In genomic region chr3:111069156-111069555, GRCm38 (mm10) we compare ENCODE assay signal across 9 mouse cellular contexts.
DNase-seq lines count a peak whose midpoint lies in the region; ATAC-seq and TF ChIP-seq lines count a peak whose summit lies in the region.
"Had no signal": no experiment of that assay in that cellular context is flagged by ENCODE, and none has a peak within 500 bp of the region (broad histone marks: within the 10 kb centered on the region; RNA-seq: fewer than 3 reads in every experiment).

No protein-coding gene starts in this region.

- no peak overlapping the region for H3K4me3 ChIP-seq in liver, adult 2 months (ENCODE audit: insufficient read depth, low read depth, low read length)
- no peak overlapping the region for H3K4me3 ChIP-seq in liver, embryonic 12.5 days
- no peak overlapping the region for H3K4me3 ChIP-seq in midbrain, embryonic 16.5 days (ENCODE audit: low read depth, low read length)
- H3K4me3 ChIP-seq in lung, adult 2 months (replicated peaks; ENCODE audit: extremely low read depth, low read depth, low read length), result no peak overlapping the region
- H3K4me3 ChIP-seq: limb, embryonic 13.5 days had no signal

- no peaks in the 10 kb centered on the region for H3K27me3 ChIP-seq in liver, adult 2 months (ENCODE audit: control insufficient read depth, insufficient read depth, low read length)
- H3K27me3 ChIP-seq in liver, embryonic 12.5 days (replicated peaks), result no peaks in the 10 kb centered on the region
- H3K27me3 ChIP-seq in midbrain, embryonic 16.5 days (ENCODE audit: control insufficient read depth, insufficient read depth, low read depth, low read length), result no peaks in the 10 kb centered on the region

- TF ChIP-seq POLR2A in liver, adult 2 months (IDR thresholded peaks at IDR 0.05; ENCODE audit: extremely low read depth, insufficient read depth, low read length), result no peak
- no peak for TF ChIP-seq POLR2A in lung, adult 2 months (IDR thresholded peaks at IDR 0.05; ENCODE audit: borderline replicate concordance, extremely low read depth, low read depth, low read length)

- H3K27ac ChIP-seq in liver, adult 2 months (replicated peaks; ENCODE audit: insufficient read depth, low read depth, low read length), result no peak overlapping the region
- H3K27ac ChIP-seq in liver, embryonic 12.5 days, result no peak overlapping the region
- no peak overlapping the region for H3K27ac ChIP-seq in midbrain, embryonic 16.5 days (ENCODE audit: low read length)
- H3K27ac ChIP-seq: limb, embryonic 13.5 days had no signal

- no peaks in the 10 kb centered on the region for H3K36me3 ChIP-seq in liver, adult 2 months (ENCODE audit: control insufficient read depth, insufficient read depth, low read length)
- no peaks in the 10 kb centered on the region for H3K36me3 ChIP-seq in liver, embryonic 12.5 days
- H3K36me3 ChIP-seq in midbrain, embryonic 16.5 days (ENCODE audit: control insufficient read depth, insufficient read depth, low read length), result no peaks in the 10 kb centered on the region
- H3K36me3 ChIP-seq: limb, embryonic 13.5 days had no signal

- peak; percentile 15 for DNase-seq in liver, adult 2 months (ENCODE audit: extremely low read depth, low read depth, low spot score)
- DNase-seq in adrenal gland, postnatal 25 days, result peak; percentile 8
- DNase-seq in embryo, embryonic 11 days, result peak; percentile 78
- DNase-seq in kidney, postnatal 36 days, result peak; percentile 5 to 67
- no peak for DNase-seq in lung, adult 2 months
- DNase-seq in MN1 (ENCODE audit: low spot score), result no peak

- TF ChIP-seq CTCF in liver, adult 2 months (IDR thresholded peaks at IDR 0.05; ENCODE audit: low read depth, low read length), result no peak
- no peak for TF ChIP-seq CTCF in lung, adult 2 months (IDR thresholded peaks at IDR 0.05; ENCODE audit: insufficient read depth, low read length)

- no peak overlapping the region for H3K9ac ChIP-seq in liver, adult 2 months (ENCODE audit: low read depth, low read length)
- H3K9ac ChIP-seq in liver, embryonic 12.5 days, result no peak overlapping the region
- H3K9ac ChIP-seq in midbrain, embryonic 16.5 days (ENCODE audit: low read depth, low read length), result no peak overlapping the region
- H3K9ac ChIP-seq: limb, embryonic 13.5 days had no signal

- H3K4me2 ChIP-seq in liver, embryonic 12.5 days, result no peak overlapping the region
- H3K4me2 ChIP-seq in midbrain, embryonic 16.5 days (ENCODE audit: low read length), result no peak overlapping the region
- H3K4me2 ChIP-seq: limb, embryonic 13.5 days had no signal

- ATAC-seq in liver, embryonic 12.5 days, result no peak
- peak; percentile 58; the same call in 1 of the 2 replicates for ATAC-seq in midbrain, embryonic 16.5 days

- no peaks in the 10 kb centered on the region; the same call in 1 of the 2 replicates for H3K4me1 ChIP-seq in liver, adult 2 months (ENCODE audit: control insufficient read depth, insufficient read depth, low read length)
- H3K4me1 ChIP-seq in liver, embryonic 12.5 days, result no peaks in the 10 kb centered on the region
- H3K4me1 ChIP-seq in midbrain, embryonic 16.5 days (ENCODE audit: control insufficient read depth, insufficient read depth, low read length), result 0 out of 2 replicates have a peak, but pooled peaks cover 2% of the 10 kb centered on the region
- no peaks in the 10 kb centered on the region for H3K4me1 ChIP-seq in lung, adult 2 months (ENCODE audit: control insufficient read depth, insufficient read depth, low read length)

- 22% methylated on average over 7 of the region's 7 CpGs for WGBS in liver, adult 2 months
- 21% methylated on average over 7 of the region's 7 CpGs for WGBS in liver, embryonic 12.5 days (ENCODE audit: insufficient replicate concordance)
- WGBS in midbrain, embryonic 16.5 days, result 22% methylated on average over 7 of the region's 7 CpGs
- 13% methylated on average over 7 of the region's 7 CpGs for WGBS in lung, adult 2 months

- H3K9me3 ChIP-seq in liver, embryonic 12.5 days (replicated peaks), result no peaks in the 10 kb centered on the region
- H3K9me3 ChIP-seq in midbrain, embryonic 16.5 days (replicated peaks; ENCODE audit: control insufficient read depth, low read length, poor library complexity, severe bottlenecking), result no peaks in the 10 kb centered on the region
- H3K9me3 ChIP-seq: limb, embryonic 13.5 days had no signal

- H3K79me2 ChIP-seq in liver, adult 2 months (ENCODE audit: control insufficient read depth, insufficient read depth, low read length), result no peaks in the 10 kb centered on the region

Comparison
In these comparisons a context has a peak if more than half of its experiments do, and no peak if none do; other contexts are left out.
1. DNase-seq: peak in liver, adult 2 months (single experiment), adrenal gland, postnatal 25 days (single experiment), embryo, embryonic 11 days (single experiment) and kidney, postnatal 36 days (2 of 2); none in lung, adult 2 months (single experiment) and MN1 (single experiment).